Mouse (Mus musculus): Measurements from ENCODE around the gene Ptpn14. TPM values are rescaled to one million over a fixed set of nuclear protein-coding genes. Genes with fewer than 3 reads are reported as not detected.
A peak's percentile ranks its signal among the peaks of the same experiment; 100 is the strongest.

The Ptpn14 gene
- total RNA-seq, 1 experiment = 27.1 TPM

GRCm38 (mm10) chr1:189923157-189923556 is 195.1 kb downstream of the Ptpn14 start:
- no peak overlapping the region for H3K27ac ChIP-seq (ENCODE audit: insufficient read depth, low read depth, low read length, poor library complexity, severe bottlenecking)
- TF ChIP-seq CHD2 (IDR thresholded peaks at IDR 0.05; ENCODE audit: low read depth, low read length) = no peak
- TF ChIP-seq ZC3H11A (IDR thresholded peaks at IDR 0.05; ENCODE audit: borderline replicate concordance, low read depth, low read length) = no peak
- TF ChIP-seq ZNF384 (IDR thresholded peaks at IDR 0.05; ENCODE audit: low read depth, low read length) = no peak
- no peak for TF ChIP-seq MAFK (IDR thresholded peaks at IDR 0.05; ENCODE audit: insufficient read depth, low read depth, low read length)
- no peak for TF ChIP-seq HCFC1 (IDR thresholded peaks at IDR 0.05; ENCODE audit: borderline replicate concordance, insufficient read depth, low read length)
- peaks cover 2 to 12% of the 10 kb centered on the region in 2 experiments; a peak in 2 of 4 replicates for H3K4me1 ChIP-seq (ENCODE audit: control insufficient read depth in 2 of 2, insufficient read depth in 2 of 2, low read length in 2 of 2, poor library complexity in 1 of 2)
- H3K9me3 ChIP-seq (ENCODE audit: control insufficient read depth, insufficient read depth, low read depth, low read length) = no peaks in the 10 kb centered on the region
- no peak overlapping the region for H3K4me3 ChIP-seq (ENCODE audit: insufficient read depth in 1 of 2, low read depth in 1 of 2, low read length in 2 of 2, poor library complexity in 1 of 2, severe bottlenecking in 1 of 2)
- in situ Hi-C loops (cut with MboI; ENCODE audit: low sequenced_read_pairs in 2 of 2, unreplicated experiment in 2 of 2) = no loop called here
- H3K9ac ChIP-seq (ENCODE audit: insufficient read depth, low read depth, low read length, poor library complexity, severe bottlenecking) = no peak overlapping the region
- no peaks in the 10 kb centered on the region for H3K36me3 ChIP-seq (ENCODE audit: control insufficient read depth, insufficient read depth, low read length, poor library complexity, severe bottlenecking)
- no peak for DNase-seq (ENCODE audit: low read depth, low spot score)

- in situ Hi-C loops (cut with MboI; ENCODE audit: low sequenced_read_pairs in 2 of 2, unreplicated experiment in 2 of 2) = no loop called here
- Histone ChIP-seq H3K4me3 (ENCODE audit: insufficient read depth in 1 of 2, low read depth in 1 of 2, low read length in 2 of 2, poor library complexity in 1 of 2, severe bottlenecking in 1 of 2) (peak overlapping the region; percentile 2 to 14; a peak in 1 of 4 replicates), H3K36me3 (ENCODE audit: control insufficient read depth, insufficient read depth, low read length, poor library complexity, severe bottlenecking) (no peaks in the 10 kb centered on the region), H3K4me1 (ENCODE audit: control insufficient read depth in 2 of 2, insufficient read depth in 2 of 2, low read length in 2 of 2, poor library complexity in 1 of 2) (peaks cover 2 to 12% of the 10 kb centered on the region in 2 experiments; a peak in 2 of 4 replicates), H3K27ac (ENCODE audit: insufficient read depth, low read depth, low read length, poor library complexity, severe bottlenecking) (no peak overlapping the region), H3K9ac (ENCODE audit: insufficient read depth, low read depth, low read length, poor library complexity, severe bottlenecking) (peak overlapping the region; percentile 41; the same call in 1 of the 2 replicates), H3K9me3 (ENCODE audit: control insufficient read depth, insufficient read depth, low read depth, low read length) (no peaks in the 10 kb centered on the region)
- peak; percentile 53 for DNase-seq (ENCODE audit: low read depth, low spot score)
- TF ChIP-seq HCFC1 (IDR thresholded peaks at IDR 0.05; ENCODE audit: borderline replicate concordance, insufficient read depth, low read length) = no peak
- TF ChIP-seq ZNF384 (IDR thresholded peaks at IDR 0.05; ENCODE audit: low read depth, low read length) = no peak
- no peak for TF ChIP-seq MAFK (IDR thresholded peaks at IDR 0.05; ENCODE audit: insufficient read depth, low read depth, low read length)
- TF ChIP-seq ZC3H11A (IDR thresholded peaks at IDR 0.05; ENCODE audit: borderline replicate concordance, low read depth, low read length) = no peak
- no peak for TF ChIP-seq CHD2 (IDR thresholded peaks at IDR 0.05; ENCODE audit: low read depth, low read length)
These were observed 196.0 kb downstream of the Ptpn14 start for GRCm38 (mm10) chr1:189923871-189924568.

GRCm38 (mm10) chr1:189926279-189926678 is 198.2 kb downstream of the Ptpn14 start:
- Histone ChIP-seq H3K9ac (ENCODE audit: insufficient read depth, low read depth, low read length, poor library complexity, severe bottlenecking) (no peak overlapping the region), H3K27ac (ENCODE audit: insufficient read depth, low read depth, low read length, poor library complexity, severe bottlenecking) (no peak overlapping the region), H3K9me3 (ENCODE audit: control insufficient read depth, insufficient read depth, low read depth, low read length) (no peaks in the 10 kb centered on the region), H3K36me3 (ENCODE audit: control insufficient read depth, insufficient read depth, low read length, poor library complexity, severe bottlenecking) (no peaks in the 10 kb centered on the region), H3K4me1 (ENCODE audit: control insufficient read depth in 2 of 2, insufficient read depth in 2 of 2, low read length in 2 of 2, poor library complexity in 1 of 2) (peaks cover 2 to 8% of the 10 kb centered on the region in 2 experiments; a peak in 2 of 4 replicates), H3K4me3 (ENCODE audit: insufficient read depth in 1 of 2, low read depth in 1 of 2, low read length in 2 of 2, poor library complexity in 1 of 2, severe bottlenecking in 1 of 2) (no peak overlapping the region)
- in situ Hi-C loops (cut with MboI; ENCODE audit: low sequenced_read_pairs in 2 of 2, unreplicated experiment in 2 of 2) = loop anchor here in 1 of 2 experiments (5.0 kb wide), 1 partner anchor 39 kb away; no protein-coding TSS in a partner anchor
- TF ChIP-seq ZC3H11A (IDR thresholded peaks at IDR 0.05; ENCODE audit: borderline replicate concordance, low read depth, low read length) (no peak), ZNF384 (IDR thresholded peaks at IDR 0.05; ENCODE audit: low read depth, low read length) (no peak), MAFK (IDR thresholded peaks at IDR 0.05; ENCODE audit: insufficient read depth, low read depth, low read length) (no peak), HCFC1 (IDR thresholded peaks at IDR 0.05; ENCODE audit: borderline replicate concordance, insufficient read depth, low read length) (no peak), CHD2 (IDR thresholded peaks at IDR 0.05; ENCODE audit: low read depth, low read length) (no peak)
- DNase-seq (ENCODE audit: low read depth, low spot score) = no peak

Other genes with a start within 250 kb of the Ptpn14 start
- 46.5 and 69.7 TPM in 2 replicates for gene Cenpf, start 40.2 kb upstream of the Ptpn14 start, total RNA-seq (2012; rRNA removed)
- gene Smyd2, start 194.1 kb downstream of the Ptpn14 start, total RNA-seq (2012; rRNA removed) = 50.4 and 64.4 TPM in 2 replicates